Mouse (Mus musculus) mouse embryonic stem cell (cell line): ENCODE measurements at regions not wholly inside any gene's neighbourhood (a gene's known extent, or its start where the extent isn't known, plus 50 kb on each side); places are given as distances from the start of the nearest gene placed in this dataset.

Experiments
- in situ Hi-C, 2 experiments: fragments of 300-500 bp; cut with MboI; formaldehyde crosslinking; loops; 1 replicate in 1 of 2; 3 replicates in 1 of 2; pipeline ENCODE4 v1.14.3; 2019 to 2020; ENCODE audit warnings: low sequenced_read_pairs in 2 of 2, low pct_unique_long_range_greater_than_20kb in 1 of 2, mixed read lengths in 1 of 2; ENCODE audit not compliant: unreplicated experiment in 1 of 2

- in situ Hi-C loops: loop anchor here in 1 of 2 experiments (10.0 to 25.0 kb wide), 2 partner anchors 283 to 630 kb away; no protein-coding TSS in a partner anchor
Measured at GRCm38 (mm10) chr6:108717681-108718080, 57.3 kb downstream of the Bhlhe40 start.

- in situ Hi-C loops: loop anchor here in 1 of 2 experiments (10.0 to 25.0 kb wide), 2 partner anchors 284 to 632 kb away; no protein-coding TSS in a partner anchor
Measured at GRCm38 (mm10) chr6:108718887-108719286, 58.5 kb downstream of the Bhlhe40 start.

GRCm38 (mm10) chr6:108719977-108720376 lies 59.5 kb downstream of the Bhlhe40 start:
- in situ Hi-C loops: loop anchor here in 1 of 2 experiments (10.0 to 25.0 kb wide), 2 partner anchors 285 to 633 kb away; no protein-coding TSS in a partner anchor

- in situ Hi-C loops: loop anchor here in 1 of 2 experiments (25.0 kb wide), 1 partner anchor 634 kb away; no protein-coding TSS in a partner anchor
Measured at GRCm38 (mm10) chr6:108720978-108721377, 60.5 kb downstream of the Bhlhe40 start.

- in situ Hi-C loops: loop anchor here in 1 of 2 experiments (25.0 kb wide), 1 partner anchor 634 kb away; no protein-coding TSS in a partner anchor
Measured at GRCm38 (mm10) chr6:108721557-108721956, 61.1 kb downstream of the Bhlhe40 start.

GRCm38 (mm10) chr6:108723236-108723635 lies 59.7 kb upstream of the Arl8b start:
- in situ Hi-C loops: loop anchor here in 1 of 2 experiments (25.0 kb wide), 1 partner anchor 636 kb away; no protein-coding TSS in a partner anchor

- in situ Hi-C loops: loop anchor here in 1 of 2 experiments (25.0 kb wide), 1 partner anchor 636 kb away; no protein-coding TSS in a partner anchor
Measured at GRCm38 (mm10) chr6:108723751-108724150, 59.1 kb upstream of the Arl8b start.

GRCm38 (mm10) chr6:108731107-108731630 lies 51.7 kb upstream of the Arl8b start:
- in situ Hi-C loops: loop anchor here in 1 of 2 experiments (10.0 kb wide), 1 partner anchor 286 kb away; no protein-coding TSS in a partner anchor
